Mouse (Mus musculus) stomach, postnatal 0 days (tissue): Measurements from ENCODE around the gene Nacad. TPM values are rescaled to one million over a fixed set of nuclear protein-coding genes. Genes with fewer than 3 reads are reported as not detected.

Source experiments
- ATAC-seq: fragments of 200-750 bp; cut with Nextera tagmentation; 2 replicates; pipeline ENCODE4 v1.8.0; 2017; ENCODE audit not compliant: low FRiP score, low TSS enrichment
- DNase-seq: peaks from one replicate; pipeline ENCODE4 v3.0.0-alpha.2; 2016; ENCODE audit warnings: low spot score
- H3K27ac ChIP-seq: fragments of 300-500 bp; sonication (generic); replicated peaks from 2 replicates; pipeline ENCODE4 v1.5.1; 2014; ENCODE audit warnings: mild to moderate bottlenecking, control low read depth
- H3K27me3 ChIP-seq: fragments of 300-500 bp; sonication (generic); 2 replicates; pipeline ENCODE4 v1.6.1; 2014; ENCODE audit warnings: low read length; ENCODE audit not compliant: control insufficient read depth, insufficient read depth
- H3K36me3 ChIP-seq: fragments of 300-500 bp; sonication (generic); 2 replicates; pipeline ENCODE4 v1.6.1; 2014; ENCODE audit warnings: low read length, mixed read lengths; ENCODE audit not compliant: control insufficient read depth, insufficient read depth
- H3K4me1 ChIP-seq: fragments of 300-500 bp; sonication (generic); replicated peaks from 2 replicates; pipeline ENCODE4 v1.6.1; 2014; ENCODE audit warnings: antibody characterized with exemption; ENCODE audit not compliant: control insufficient read depth, insufficient read depth
- H3K4me2 ChIP-seq: fragments of 300-500 bp; sonication (generic); replicated peaks from 2 replicates; pipeline ENCODE4 v1.6.1; 2014; ENCODE audit warnings: low read depth, mild to moderate bottlenecking, control low read depth, moderate library complexity
- H3K4me3 ChIP-seq: fragments of 300-500 bp; sonication (generic); 2 replicates; pipeline ENCODE4 v1.5.1; 2014; ENCODE audit warnings: low read depth, low read length, control low read depth
- H3K9ac ChIP-seq: fragments of 300-500 bp; sonication (generic); 2 replicates; pipeline ENCODE4 v1.6.1; 2014; ENCODE audit warnings: mild to moderate bottlenecking, low read length, control low read depth, mixed read lengths
- H3K9me3 ChIP-seq: fragments of 300-500 bp; sonication (generic); 2 replicates; pipeline ENCODE4 v1.6.1; 2016; ENCODE audit warnings: low read length; ENCODE audit not compliant: control insufficient read depth
- CTCF ChIP-seq: IDR thresholded peaks from 2 replicates; pipeline ENCODE4 v1.5.1; 2016; ENCODE audit warnings: antibody characterized with exemption, low read depth, mild to moderate bottlenecking, moderate library complexity
- EP300 ChIP-seq: optimal IDR thresholded peaks from 2 replicates; pipeline ENCODE3; 2016; ENCODE audit warnings: antibody characterized with exemption
- WGBS: fragments of 180-500 bp; shearing (Covaris S2); extraction: QIAGEN DNeasy Blood & Tissue Kit; methylation state at CpG from one replicate; pipeline ENCODE4 v1.1.7; 2014; 5-methylcytosine and 5-hydroxymethylcytosine counted together
- polyA plus RNA-seq: library from polyadenylated mRNA; unstranded; fragments of >200 nt; fragmentation: Nextera tagmentation; extraction: Ambion mirVana; gene quantifications from 2 replicates; pipeline ENCODE4 v1.2.1, GENCODE M21; 2015

Gene Nacad
- polyA plus RNA-seq, 1 experiment from 2014 or later: 7.3 TPM

DNA sequence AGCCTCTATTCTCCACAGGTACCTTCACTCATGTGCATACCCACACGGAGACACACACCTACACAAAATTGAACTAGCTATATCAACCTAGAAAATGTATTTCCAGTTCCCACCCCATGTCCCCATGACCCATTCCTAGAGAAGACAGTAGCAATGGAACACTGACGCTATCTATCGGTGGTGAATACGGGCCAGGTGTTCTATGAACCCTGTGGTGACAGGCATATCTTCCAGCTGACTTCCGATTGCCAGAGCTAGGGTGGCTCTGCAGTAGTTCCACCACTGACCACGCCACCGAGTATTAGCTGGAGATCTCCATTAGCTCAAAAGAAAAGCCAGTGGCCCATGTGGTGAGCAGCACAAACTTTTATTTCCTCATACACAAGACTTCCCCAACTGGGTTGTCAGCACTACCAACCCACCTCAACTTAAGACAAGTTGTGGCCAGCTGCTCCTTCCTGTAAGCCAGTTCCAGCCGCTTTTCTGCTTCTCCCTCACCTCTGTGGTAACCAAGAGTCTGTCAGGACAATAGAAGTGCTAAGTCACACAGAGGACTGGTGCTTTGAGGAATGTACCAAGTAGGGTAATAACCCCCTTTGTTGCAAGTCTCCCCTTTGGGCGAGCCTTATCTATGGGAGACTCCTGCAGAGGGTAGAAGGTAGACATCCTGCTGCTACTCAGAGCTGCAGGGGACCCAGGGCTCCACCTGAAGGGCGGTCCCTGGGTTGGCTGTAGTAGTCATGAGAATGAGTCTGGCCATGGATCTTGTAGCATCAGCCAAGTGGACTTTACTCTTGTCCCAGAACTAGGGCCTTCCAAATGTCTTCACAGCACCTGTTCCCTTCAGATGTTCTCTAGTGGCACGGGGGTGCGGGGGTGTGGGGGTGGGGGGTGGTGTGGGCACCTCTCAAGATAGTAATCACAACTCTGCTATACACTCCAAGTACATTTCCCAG lies 9.7 kb upstream of the Nacad start:
- Histone ChIP-seq H3K36me3 (peaks cover 48% of the 10 kb centered on the region), H3K4me3 (no peak overlapping the region), H3K4me1 (no peaks in the 10 kb centered on the region), H3K9me3 (no peaks in the 10 kb centered on the region), H3K9ac (no peak overlapping the region), H3K27me3 (no peaks in the 10 kb centered on the region), H3K27ac (no peak overlapping the region), H3K4me2 (no peak overlapping the region)
- TF ChIP-seq CTCF (no peak), EP300 (no peak)
- 89% methylated on average over 12 of the region's 12 CpGs for WGBS
- DNase-seq (no peak), ATAC-seq (peak; percentile 12; the same call in 1 of the 2 replicates)

DNA sequence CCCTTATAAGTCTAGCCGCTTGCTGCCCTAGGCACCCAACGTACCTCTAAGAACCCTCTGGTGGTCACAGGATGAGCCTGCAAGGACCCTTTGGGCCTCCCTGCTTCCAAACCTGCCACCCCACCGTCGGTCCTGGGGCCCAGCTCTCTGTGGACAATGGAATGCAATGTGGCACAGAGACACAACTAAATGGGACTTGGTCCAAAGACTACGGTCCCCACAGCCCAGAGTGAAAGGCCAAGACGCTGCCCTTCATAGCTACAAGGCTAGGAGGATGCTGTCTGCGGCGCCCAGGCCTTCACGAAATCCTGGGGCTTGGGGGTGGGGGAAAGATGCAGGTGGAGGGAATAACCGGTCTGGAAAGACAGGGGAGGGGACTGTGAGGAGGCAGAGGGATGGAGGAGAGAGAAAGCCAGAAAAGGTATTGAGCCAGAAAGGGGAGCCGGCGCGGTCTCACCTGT lies 802 bp downstream of the Nacad start:
- 12% methylated on average over 10 of the region's 13 CpGs for WGBS
- Histone ChIP-seq H3K27ac (peak overlapping the region; percentile 75), H3K4me1 (0 out of 2 replicates have a peak, but pooled peaks cover 3% of the 10 kb centered on the region), H3K9ac (peak overlapping the region; percentile 50), H3K4me2 (peak overlapping the region; percentile 58), H3K9me3 (no peaks in the 10 kb centered on the region), H3K4me3 (peak overlapping the region; percentile 37), H3K36me3 (no peaks in the 10 kb centered on the region), H3K27me3 (no peaks in the 10 kb centered on the region)
- DNase-seq: no peak
- ATAC-seq: no peak
- TF ChIP-seq CTCF (peak; percentile 65), EP300 (no peak)

DNA sequence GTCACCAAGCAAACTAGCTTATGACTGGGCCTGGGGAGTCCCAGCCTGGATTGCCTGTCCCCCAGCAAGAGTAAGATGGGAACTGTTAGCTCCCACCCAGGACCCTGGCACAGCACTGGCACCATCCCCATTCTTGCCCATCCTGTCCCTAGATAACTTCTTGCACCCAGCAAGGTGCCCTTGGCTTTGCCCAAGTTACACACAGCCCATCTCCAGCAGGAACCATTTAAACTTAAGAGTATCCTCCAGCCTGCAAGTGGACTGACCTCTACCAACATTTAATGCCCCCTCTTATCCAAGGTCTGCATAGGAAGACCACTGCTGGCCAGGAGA lies 1.3 kb downstream of the Nacad start:
- Histone ChIP-seq H3K4me3 (peak overlapping the region; percentile 37; the same call in 1 of the 2 replicates), H3K27me3 (no peaks in the 10 kb centered on the region), H3K9ac (no peak overlapping the region; the same call in 1 of the 2 replicates), H3K36me3 (no peaks in the 10 kb centered on the region), H3K4me2 (peak overlapping the region; percentile 34; the same call in 1 of the 2 replicates), H3K4me1 (0 out of 2 replicates have a peak, but pooled peaks cover 3% of the 10 kb centered on the region), H3K9me3 (no peaks in the 10 kb centered on the region), H3K27ac (0 out of 2 replicates have a peak overlapping the region, but pooled peaks have one; percentile 49)
- no peak for DNase-seq
- TF ChIP-seq EP300 (no peak), CTCF (no peak)
- no peak for ATAC-seq

DNA sequence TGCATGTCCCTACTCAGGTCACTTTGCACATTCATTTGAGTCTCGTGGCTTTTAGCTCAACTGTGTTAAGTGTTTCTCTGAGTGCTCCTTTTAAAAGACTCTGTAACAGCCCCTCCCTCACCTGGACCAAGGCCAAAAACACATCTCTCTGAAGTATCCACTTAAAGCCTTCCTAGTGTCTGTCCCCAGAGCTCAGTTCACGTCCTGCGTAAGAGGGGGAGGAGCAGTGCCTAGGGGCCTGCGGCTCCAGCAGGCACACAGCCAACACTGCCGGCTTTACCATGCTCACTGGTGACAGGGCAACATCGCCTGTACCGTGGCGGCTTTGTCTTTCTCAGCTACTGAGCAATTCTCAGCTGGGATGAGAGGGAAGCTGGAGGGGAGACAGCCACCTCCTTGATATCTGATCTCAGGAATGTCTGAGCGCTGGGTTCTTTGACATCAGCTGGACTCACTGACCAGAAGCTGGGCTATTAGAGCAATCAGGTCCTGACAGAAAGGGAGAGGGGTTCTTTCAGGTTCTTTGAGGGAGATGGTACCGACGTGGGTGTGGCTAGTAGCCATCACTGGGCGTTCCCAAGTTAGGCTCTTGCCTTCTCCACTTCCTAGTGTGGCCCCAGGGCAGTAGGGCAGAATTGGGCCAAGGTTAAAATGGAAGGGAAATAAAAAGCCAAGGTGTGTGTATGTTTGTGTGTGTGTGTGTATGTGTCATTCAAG lies 1.8 kb downstream of the Nacad start:
- ATAC-seq: peak; percentile 41; the same call in 1 of the 2 replicates
- peak overlapping the region; percentile 37; the same call in 1 of the 2 replicates for H3K4me3 ChIP-seq
- no peak for TF ChIP-seq EP300
- no peak for TF ChIP-seq CTCF
- WGBS: 17% methylated on average over 12 of the region's 12 CpGs
- H3K9me3 ChIP-seq: no peaks in the 10 kb centered on the region
- H3K36me3 ChIP-seq: no peaks in the 10 kb centered on the region
- 0 out of 2 replicates have a peak overlapping the region, but pooled peaks have one; percentile 49 for H3K27ac ChIP-seq
- no peaks in the 10 kb centered on the region for H3K27me3 ChIP-seq
- no peak for DNase-seq
- no peak overlapping the region; the same call in 1 of the 2 replicates for H3K9ac ChIP-seq
- peak overlapping the region; percentile 34 for H3K4me2 ChIP-seq
- 0 out of 2 replicates have a peak, but pooled peaks cover 3% of the 10 kb centered on the region for H3K4me1 ChIP-seq

DNA sequence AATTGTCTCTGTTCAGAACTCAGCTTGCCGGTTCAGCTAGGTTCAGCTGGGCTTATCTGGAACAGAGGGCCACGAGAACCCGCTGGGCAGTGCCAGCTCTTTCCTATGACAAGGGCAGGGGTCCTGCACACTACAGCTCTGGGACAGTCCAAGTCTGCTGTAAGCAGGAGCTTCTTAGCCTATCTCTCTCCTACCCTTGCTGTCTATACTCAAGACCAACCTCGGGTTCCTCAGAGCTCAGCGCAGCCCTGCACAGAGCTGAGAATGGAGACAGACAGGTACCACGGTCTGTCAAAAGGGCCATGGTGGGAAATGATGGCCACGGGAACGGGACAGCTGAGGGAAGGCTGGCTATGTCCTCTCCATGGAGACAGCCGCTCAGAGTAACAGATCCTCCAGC lies 2.6 kb downstream of the Nacad start:
- Histone ChIP-seq H3K4me3 (no peak overlapping the region), H3K9ac (no peak overlapping the region), H3K4me2 (no peak overlapping the region), H3K27ac (no peak overlapping the region), H3K27me3 (no peaks in the 10 kb centered on the region), H3K36me3 (no peaks in the 10 kb centered on the region), H3K9me3 (no peaks in the 10 kb centered on the region), H3K4me1 (0 out of 2 replicates have a peak, but pooled peaks cover 3% of the 10 kb centered on the region)
- ATAC-seq (no peak), DNase-seq (no peak)
- 78% methylated on average over 9 of the region's 9 CpGs for WGBS
- TF ChIP-seq EP300 (no peak), CTCF (no peak)
